Mouse (Mus musculus) gastrocnemius, adult 18-20 months (tissue): ENCODE data around the gene Fbxl14. TPM values are rescaled to one million over a fixed set of nuclear protein-coding genes. Genes with fewer than 3 reads are reported as not detected.

Experiments used
- total RNA-seq, 2 experiments: library from RNA; stranded (reverse); gene quantifications; 2 replicates each; pipeline ENCODE4 v1.2.3; 2021

Fbxl14 gene
- total RNA-seq, 2 experiments from 2014 or later: 10.4 to 11.5 TPM

Other genes with a start within 250 kb of the Fbxl14 start
- gene Cacna2d4, start 243.1 kb upstream of the Fbxl14 start, total RNA-seq: under 1 TPM; 0.85 to 0.89 TPM
- 1 to 10 TPM in 1 of 2 experiments, under 1 TPM in 1; 0.33 to 2.4 TPM for gene Lrtm2, start 148.9 kb upstream of the Fbxl14 start, total RNA-seq
- gene Adipor2, start 62.0 kb upstream of the Fbxl14 start, total RNA-seq: 10 to 100 TPM; 89.2 to 93.1 TPM
- gene Wnt5b, start 64.7 kb downstream of the Fbxl14 start, total RNA-seq: 1 to 10 TPM; 2.6 to 2.9 TPM